Mouse (Mus musculus) adrenal gland, adult (tissue): Measurements from ENCODE around the gene Nif3l1.

Experiments
- DNase-seq, 2 experiments: peaks; one replicate each; pipeline ENCODE4 v3.0.0; 2022 to 2023; ENCODE audit warnings: low spot score in 1 of 2; ENCODE audit not compliant: inconsistent age in 2 of 2

Nif3l1 gene

DNA sequence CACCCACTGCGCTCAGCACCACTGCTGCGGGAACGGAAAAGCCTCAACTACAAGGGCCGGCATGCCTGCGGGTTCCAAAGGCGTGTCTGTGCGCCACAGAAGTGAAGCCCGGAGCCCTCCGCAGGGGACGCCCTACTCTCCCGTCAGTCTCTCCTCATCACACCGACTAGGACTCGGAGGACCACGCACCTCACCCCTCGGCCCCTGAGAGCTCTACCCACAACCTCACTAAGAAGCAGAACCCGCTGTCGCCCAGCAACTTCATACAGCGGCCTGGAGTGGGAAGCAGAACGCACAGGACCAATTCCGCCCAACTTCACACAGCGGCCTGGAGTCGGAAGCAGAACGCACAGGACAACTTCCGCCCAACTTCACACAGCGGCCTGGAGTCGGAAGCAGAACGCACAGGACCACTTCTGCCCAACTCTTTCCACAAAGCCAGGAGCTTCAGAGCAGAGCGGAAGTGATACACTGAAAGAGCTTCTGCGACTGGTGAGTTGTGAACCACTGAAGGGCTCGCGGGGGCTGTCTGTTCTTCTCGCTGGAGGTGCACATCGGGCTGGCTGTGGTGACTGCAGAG is at the start of gene Nif3l1, which contains the start of gene Ppil3:
TSS of gene Nif3l1 (plus strand) at position 9 of the 580 bp plus-strand sequence.
TSS of gene Ppil3 (minus strand) at position 344 of the 580 bp plus-strand sequence.
- peak; percentile 90 to 97 for DNase-seq

DNA sequence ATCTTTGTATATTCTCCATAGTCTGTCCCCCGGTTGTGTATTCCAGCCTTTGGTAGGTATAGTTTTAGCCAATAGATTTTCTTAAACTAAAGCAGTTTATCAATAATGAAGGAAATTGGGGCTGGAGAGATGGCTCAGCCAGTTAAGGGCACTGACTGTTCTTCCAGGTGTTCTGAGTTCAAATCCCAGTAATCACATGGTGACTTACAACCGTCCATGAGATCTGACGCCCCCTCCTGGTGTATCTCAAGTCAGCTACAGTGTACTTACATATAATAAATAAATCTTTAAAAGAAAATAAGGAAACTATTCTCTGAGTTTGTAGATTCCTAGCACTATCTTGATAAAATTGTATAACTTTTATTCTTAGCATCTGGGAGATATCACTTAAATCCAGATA is 49.6 kb upstream of the Nif3l1 start:
- no peak for DNase-seq

DNA sequence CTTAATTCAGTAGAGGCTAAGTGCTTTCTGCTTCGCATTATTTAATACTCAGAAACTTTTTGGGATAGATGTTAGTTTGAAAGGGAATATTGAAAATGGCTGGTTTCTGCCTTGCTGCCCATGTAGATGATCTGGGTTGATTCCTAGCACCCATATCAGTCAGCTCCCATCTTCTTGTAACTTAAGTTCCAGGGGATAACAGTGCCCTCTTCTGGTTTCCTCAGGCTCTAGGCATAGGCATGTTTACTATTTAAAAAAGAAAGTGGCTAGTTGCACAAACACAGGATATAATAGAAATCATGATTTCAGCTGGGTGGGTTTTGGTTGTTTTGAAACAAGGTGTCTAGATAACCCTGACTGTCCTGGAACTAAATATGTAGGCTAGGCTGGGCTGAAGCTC is 48.8 kb upstream of the Nif3l1 start:
- no peak for DNase-seq

DNA sequence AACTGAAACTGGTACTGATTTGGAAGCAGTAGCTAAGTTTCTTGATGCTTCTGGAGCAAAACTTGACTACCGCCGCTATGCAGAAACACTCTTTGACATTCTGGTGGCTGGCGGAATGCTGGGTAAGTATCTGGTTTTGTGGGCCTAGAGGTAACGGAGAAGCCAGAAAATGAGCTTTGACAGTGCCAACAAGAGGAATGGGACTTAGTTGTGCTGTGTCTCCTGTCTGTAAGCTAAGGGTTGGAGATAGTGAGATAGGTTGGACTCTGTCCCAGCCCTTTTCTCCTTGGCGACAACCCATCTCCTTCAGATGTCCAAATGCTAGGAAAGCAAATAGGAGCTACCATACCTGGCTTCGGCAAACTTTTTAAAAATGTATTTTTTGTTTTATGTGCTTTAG is 47.2 kb upstream of the Nif3l1 start:
- no peak for DNase-seq

DNA sequence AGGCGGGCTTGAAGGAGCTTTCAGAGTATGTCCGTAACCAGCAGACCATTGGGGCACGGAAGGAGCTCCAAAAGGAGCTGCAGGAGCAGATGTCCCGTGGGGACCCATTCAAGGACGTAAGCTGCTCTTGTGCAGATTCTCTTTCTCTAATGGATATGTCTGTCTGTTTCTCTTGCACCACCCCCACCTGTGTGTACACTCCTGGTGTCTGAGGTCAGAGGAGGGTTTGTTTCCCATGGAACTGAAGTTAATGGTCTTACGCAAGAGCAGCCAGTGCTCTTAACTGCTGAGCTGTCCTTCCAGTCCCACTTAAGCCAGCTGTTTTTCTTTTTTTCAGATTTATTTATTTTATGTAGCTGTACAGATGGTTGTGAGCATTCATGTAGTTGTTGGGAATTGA is 43.6 kb upstream of the Nif3l1 start:
- DNase-seq, result no peak

DNA sequence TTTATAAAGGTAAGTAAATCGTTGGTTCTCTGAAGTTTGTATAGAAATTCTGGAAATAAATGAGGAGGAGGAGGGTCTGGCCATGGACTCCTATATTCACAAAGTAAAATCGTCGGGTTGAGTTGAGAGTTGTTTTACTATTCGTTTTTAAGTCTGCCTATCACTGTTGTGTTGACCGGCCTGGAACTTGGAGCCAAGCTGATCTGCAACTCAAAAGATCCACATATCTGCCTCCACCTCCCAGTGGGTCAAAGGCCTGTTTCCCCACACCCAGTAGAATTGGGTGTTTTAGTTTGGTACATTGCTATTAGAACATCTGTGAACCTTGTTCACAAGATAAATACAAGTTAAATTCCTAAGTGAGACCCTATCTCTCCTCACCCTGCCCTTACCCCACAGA is 41.2 kb upstream of the Nif3l1 start:
- no peak for DNase-seq

DNA sequence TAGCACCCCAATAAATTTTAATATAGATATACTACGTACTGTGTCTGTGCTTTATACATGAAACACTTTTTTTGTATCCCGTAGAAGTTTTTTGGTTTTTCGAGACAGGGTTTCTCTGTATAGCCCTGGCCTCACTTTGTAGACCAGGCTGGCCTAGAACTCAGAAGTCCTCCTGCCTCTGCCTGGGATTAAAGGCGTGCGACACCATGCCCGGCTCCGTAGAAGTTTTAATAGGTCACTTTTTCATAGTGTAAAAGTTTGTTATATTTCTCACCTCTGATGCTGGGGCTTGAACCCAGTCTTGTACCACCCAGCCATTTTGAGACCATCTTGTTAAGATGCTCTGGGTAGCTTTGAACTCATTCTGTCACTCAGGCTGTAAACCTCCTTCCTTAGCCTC is 37.6 kb upstream of the Nif3l1 start:
- DNase-seq, result no peak

DNA sequence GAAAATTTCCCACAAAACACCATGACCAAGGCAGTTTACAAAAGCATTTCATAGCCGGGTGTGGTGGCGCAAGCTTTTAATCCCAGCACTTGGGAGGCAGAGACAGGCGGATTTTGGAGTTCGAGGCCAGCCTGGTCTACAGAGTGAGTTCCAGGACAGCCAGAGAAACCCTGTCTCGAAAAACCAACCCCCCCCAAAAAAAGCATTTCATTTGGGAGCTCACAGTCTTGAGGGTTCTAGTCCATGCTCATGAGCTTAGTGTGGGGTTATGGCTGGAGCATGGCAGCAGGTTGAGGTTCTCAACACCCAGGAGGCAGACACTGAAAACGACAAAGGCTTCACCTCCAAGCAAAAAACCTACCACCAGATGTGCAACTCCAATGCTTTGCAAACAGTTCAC is 36.8 kb upstream of the Nif3l1 start:
- no peak for DNase-seq

DNA sequence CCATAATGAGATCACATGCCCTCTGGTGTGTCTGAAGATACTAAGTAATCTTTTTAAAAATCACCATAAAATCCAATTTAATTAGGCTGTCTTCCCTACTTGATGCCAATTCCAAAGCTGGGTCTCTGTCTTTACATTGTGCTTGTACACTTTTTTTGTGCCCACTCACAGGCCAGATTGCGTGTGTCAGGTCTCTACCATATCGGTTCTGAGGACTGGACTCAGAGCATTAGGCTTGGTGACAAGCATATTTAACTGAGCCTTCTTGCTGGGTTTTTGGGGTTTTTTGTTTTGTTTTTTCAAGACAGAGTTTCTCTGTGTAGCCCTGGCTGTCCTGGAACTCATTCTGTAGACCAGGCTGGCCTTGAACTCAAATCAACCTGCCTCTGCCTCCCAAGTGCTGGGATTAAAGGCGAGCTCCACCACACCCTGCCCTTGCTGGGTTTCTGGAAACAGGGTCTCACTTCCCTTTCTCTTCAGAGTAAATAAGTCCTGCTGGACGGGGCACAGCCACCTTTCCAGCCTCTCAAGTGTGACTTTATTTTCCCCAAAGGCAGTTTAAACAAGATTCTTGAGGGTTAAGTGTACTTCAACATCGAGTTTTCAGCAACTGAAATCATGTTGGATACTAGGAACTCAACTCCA is 35.3 kb upstream of the Nif3l1 start:
- peak in 1 of 2 experiments; percentile 57 for DNase-seq

DNA sequence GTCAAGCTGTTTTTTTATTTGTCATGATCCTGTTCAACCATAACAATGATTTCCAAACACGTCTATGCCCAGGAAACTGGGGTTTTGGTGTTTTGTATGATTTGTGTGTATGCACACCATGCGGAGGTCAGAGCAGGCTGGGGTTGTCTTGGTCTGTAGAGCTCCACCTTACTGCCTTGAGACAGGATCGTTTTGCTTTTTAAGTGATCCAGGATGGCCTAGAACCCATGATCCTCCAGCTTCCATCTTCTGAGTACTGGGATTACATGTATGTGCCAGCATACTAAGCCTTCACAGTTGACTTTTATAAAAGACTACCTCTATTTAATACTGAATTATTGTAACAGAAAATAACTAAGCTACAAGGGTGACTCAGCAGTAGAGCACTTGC is 34.8 kb upstream of the Nif3l1 start:
- DNase-seq, result peak in 1 of 2 experiments; percentile 50

DNA sequence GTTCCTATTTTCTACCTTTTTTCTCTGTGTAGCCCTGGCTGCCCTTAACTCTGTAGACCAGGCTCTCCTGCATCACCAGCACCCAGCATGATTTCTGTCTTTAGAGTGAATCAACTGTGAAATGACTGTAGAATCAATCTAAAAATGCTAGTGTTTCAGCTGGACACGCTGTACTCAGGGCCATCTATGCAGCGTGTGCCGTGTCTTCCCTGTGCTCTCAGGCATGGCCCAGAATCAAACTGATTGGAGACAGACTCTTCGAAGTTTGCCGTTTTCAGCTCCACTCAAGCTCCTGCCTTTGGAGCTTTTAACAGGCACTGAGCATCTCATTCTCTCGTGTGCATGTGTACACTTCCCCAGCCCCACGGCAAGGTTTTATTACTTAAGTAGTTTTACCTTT is 34.2 kb upstream of the Nif3l1 start:
- peak in 1 of 2 experiments; percentile 49 for DNase-seq

DNA sequence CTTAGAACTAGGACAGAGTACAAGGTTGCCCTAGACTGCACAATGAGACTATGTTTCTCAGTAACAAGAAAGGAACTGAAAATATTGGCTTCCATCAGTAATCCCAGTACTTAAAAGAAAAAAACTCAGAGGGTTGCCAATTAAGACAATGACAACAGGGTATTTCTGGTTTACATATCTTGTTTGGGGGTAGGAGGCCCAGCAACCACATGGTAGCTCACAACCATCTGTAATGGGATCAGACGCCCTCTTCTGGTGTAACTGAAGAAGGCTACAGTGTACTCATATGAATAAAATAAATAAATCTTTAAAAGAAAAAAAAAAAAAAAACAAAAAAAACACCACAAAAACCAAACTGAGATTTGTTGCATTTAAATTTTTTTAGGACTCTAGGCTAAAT is 29.5 kb upstream of the Nif3l1 start:
- peak in 1 of 2 experiments; percentile 53 for DNase-seq

DNA sequence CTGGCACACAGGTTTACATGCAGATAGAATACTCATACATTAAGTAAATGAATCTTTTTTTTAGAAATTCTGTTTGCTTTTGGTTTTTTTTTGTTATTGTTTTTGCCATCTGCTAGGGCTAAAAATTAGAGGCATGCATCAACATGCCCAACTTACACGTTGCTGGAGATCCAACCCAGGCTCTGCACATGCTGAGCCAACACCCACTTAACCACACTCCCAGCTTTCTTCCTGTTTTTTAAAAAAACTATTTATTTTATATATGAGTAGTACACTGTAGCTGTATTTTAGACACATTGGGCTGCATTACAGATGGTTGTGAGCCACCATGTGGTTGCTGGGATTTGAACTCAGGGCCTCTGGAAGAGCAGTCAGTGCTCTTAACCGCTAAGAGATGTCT is 28.9 kb upstream of the Nif3l1 start:
- no peak for DNase-seq

DNA sequence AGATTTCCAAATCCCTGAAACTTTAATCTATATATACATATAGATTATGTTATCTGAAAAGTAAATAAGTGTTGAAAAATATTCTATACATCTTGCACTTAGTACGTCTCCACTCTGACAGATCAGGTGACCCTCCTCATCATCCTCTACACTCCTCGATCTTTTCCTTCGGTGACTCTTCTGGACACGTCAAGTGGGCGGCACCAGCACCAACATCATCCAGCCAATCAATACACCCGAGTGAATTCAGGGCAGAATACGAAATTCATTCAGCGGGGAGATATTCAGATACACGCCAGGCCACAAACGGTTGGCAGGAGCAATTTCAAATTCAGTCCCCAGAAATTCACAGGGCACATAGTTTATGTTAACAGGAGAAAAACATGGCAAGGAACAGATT is 24.9 kb upstream of the Nif3l1 start:
- DNase-seq, result peak in 1 of 2 experiments; percentile 47

DNA sequence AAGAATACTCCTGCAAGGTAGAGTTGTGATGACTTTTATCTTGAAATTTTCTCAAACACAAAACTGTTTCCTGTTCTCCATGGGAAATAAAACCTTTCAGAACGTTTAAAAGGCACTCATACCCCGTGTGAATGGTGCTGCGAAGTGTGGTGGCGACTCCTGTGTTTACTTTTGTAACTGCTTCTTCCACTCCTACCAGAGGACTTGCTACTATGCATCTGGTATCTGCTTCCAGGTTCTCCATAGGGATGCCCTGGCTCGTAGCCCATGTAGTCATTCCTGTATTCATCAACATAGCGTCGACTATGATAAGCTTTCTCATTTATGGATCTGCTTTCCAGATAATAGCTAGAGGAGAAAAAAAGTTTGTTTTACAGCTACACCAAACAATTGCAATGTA is 24.0 kb upstream of the Nif3l1 start:
- DNase-seq, result peak in 1 of 2 experiments; percentile 61

DNA sequence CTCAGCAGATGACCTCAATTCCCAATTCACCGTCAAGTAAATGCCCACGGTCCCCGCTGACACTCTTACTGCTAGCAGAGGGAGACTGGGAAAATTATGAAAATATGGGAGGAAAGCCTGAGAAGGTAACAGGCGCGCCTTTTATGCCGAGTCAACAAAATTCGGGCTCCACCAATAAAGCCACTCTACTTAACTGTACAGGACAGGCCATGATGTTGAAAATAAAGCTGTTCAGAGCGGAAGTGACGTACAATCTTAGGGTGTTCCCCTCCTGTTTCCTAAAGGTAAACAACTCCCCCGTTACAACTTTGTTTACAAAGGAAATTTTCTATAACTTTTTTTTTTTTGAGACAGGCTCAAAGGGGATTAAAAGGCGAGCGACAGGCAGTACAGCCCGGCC is 22.1 kb upstream of the Nif3l1 start:
- peak; percentile 40 to 80 for DNase-seq

DNA sequence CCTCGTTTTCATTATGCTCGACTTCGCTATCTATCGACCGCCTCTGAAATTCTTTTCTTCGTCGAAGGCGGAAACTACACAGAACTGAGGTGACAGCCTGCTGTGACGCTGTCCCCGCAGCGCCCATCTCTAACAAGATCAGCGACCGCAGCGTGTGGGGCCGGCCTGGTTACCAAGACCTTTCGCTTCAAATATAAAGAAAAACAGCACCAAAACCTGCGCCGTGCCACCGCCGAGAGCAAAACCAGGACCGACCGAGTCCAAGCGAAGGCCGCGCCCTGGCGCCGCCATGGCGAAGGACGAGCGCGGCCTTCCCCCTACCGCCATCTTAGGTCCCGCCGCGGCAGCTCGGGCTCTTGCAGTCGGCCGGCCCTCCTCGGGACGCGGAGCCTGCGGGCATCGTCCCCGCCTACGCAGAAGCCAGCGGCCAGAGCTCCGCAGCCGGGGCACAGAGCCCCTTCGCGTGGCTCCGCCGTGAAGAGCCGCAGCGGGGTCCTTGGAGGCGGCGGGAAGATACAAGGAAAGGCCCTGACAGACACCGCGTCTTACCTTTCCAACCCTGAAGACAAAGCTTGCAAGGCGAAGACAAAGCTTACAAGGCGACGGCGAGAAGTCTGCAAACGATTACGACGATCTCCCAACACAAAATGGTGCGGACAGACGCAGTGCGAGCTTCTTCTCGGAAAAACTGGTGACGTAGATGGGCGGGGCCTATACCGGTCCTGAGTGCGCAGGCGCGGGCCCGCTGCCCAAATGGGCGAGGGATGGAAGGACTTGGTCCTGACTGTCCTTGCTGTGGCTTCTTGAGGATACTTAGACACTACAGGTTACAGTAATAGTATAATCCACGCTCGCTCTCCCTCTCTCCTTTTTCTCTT is 21.3 kb upstream of the Nif3l1 start, which contains the start of gene Clk1:
TSS of gene Clk1 (minus strand) at position 696 of the 878 bp plus-strand sequence.
- peak; percentile 97 to 100 for DNase-seq

DNA sequence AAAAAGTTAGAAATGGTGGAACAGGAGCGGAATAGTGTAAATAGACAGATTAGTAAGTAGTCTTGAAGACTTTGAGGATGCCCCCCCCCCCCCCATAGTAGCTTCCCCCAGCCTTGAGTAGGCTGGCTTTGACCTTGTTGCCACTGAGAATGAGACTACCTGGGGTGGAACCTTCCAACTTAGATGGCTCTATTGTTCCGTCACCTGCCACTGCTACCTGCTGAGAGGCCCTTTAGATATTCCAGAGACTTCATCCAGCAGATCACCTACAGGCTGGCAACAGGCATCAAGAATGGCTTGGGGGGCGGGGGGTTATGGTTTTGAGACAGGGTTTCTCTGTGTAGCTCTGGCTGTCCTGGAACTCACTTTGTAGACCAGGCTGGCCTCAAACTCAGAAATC is 20.4 kb upstream of the Nif3l1 start:
- DNase-seq, result no peak

DNA sequence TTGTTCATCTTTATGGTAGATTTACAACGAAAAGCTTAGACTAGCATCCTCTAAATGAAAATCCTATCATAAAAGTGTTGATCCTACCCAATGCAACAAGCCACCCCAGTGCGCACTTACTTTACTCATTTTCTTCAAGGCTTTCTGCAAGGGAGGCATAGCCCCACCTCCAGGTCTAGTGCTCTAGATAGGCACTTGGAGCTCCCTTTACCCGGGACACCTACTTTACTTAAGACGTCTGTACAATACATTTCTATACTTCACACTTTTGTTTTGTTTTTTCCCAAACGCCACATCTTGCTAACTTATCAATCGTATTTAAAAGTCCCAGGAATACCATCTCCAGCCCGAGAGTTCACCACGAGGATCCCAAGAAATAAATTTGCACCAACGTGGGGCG is 260 bp upstream of the Nif3l1 start:
- DNase-seq, result no peak

DNA sequence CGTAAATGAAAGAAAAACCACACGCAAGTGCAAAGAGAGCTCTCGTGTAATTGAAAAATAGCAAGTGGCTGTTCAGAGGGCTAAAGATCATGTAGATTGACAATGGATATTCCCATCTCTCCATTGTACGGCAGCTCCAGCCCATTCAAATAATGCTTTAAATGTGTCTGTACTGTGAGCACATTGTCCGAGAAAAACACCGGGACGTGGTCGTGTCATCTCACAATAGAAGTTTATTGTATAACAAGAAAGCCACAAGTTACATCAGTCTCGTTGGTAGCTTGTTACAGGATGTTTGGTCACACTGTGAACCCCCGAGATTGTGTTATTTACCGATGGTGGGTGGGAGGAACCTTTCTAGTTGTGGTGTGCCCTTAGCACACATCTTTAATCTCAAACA is 910 bp downstream of the Nif3l1 start:
- no peak for DNase-seq

DNA sequence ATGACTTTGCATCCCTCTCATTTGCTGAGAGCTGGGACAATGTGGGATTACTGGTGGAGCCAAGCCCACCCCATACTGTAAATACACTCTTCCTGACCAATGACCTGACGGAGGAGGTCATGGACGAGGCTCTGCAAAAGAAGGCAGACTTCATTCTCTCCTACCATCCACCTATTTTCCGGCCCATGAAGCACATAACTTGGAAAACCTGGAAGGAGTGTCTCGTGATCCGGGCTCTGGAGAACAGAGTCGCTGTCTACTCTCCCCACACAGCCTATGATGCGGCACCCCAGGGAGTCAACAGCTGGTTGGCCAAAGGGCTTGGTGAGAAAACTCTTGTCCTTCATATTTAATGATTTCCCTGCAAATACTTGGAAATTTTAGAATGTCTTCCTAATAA is 2.8 kb downstream of the Nif3l1 start:
- DNase-seq, result no peak

DNA sequence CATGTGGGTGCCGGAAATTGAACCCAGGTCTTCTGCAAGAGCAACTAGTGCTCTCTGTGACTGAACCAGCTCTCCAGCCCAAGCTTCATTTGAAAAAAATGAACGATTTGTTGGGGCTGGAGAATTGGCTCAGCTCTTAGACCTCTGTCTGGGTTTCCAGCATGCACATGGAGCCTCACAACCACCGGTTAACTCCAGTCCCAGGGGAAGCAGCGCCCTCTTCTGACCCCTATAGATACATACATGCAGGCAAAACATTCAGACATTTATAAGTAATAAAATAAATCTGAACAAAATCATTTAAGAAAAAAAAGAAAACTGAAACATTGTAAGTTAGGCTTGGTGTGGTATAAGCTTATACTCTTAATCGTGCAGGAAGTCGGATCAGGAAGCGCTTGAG is 3.4 kb downstream of the Nif3l1 start:
- DNase-seq, result no peak
